Mouse (Mus musculus): ENCODE measurements around the gene Lsm4. TPM values are rescaled to one million over a fixed set of nuclear protein-coding genes. Genes with fewer than 3 reads are reported as not detected.

The Lsm4 gene
- polyA plus RNA-seq, 1 experiment, result 300 TPM

GRCm38 (mm10) chr8:70674716-70675115 lies 1.7 kb downstream of the Lsm4 start:
- Histone ChIP-seq H3ac (ENCODE audit: control insufficient read depth, insufficient read length, low read depth) (peak overlapping the region; percentile 10), H3K27me3 (ENCODE audit: control insufficient read depth, insufficient read depth, insufficient read length) (no peaks in the 10 kb centered on the region), H3K79me3 (ENCODE audit: low read depth) (peaks cover 19% of the 10 kb centered on the region), H3K4me3 (ENCODE audit: insufficient read depth, poor library complexity, severe bottlenecking) (no peak overlapping the region), H3K36me3 (ENCODE audit: control insufficient read depth, insufficient read depth) (peaks cover 28% of the 10 kb centered on the region), H3K79me2 (ENCODE audit: control insufficient read depth, insufficient read depth) (peaks cover 31% of the 10 kb centered on the region)
- no peak for TF ChIP-seq USF1 (IDR thresholded peaks at IDR 0.05; ENCODE audit: low read depth)
- no peak for TF ChIP-seq CTCF (IDR thresholded peaks at IDR 0.05; ENCODE audit: control insufficient read depth, insufficient read depth, insufficient read length)
- TF ChIP-seq FOSL1 (IDR thresholded peaks at IDR 0.05; ENCODE audit: insufficient read depth, low read length, poor library complexity, severe bottlenecking), result no peak
- TF ChIP-seq CEBPB (IDR thresholded peaks at IDR 0.05; ENCODE audit: low read depth), result no peak
- TF ChIP-seq MAX (IDR thresholded peaks at IDR 0.05), result no peak
- no peak for TF ChIP-seq MYOD1 (IDR thresholded peaks at IDR 0.05; ENCODE audit: control insufficient read depth, insufficient read length, low read depth)
- TF ChIP-seq MYOG (IDR thresholded peaks at IDR 0.05; ENCODE audit: control insufficient read depth, extremely low read depth, insufficient read length), result no peak

- Histone ChIP-seq H3ac (ENCODE audit: control insufficient read depth, insufficient read length, low read depth) (no peak overlapping the region), H3K36me3 (ENCODE audit: control insufficient read depth, insufficient read depth) (peaks cover 29% of the 10 kb centered on the region), H3K79me3 (ENCODE audit: low read depth) (peaks cover 19% of the 10 kb centered on the region), H3K27me3 (ENCODE audit: control insufficient read depth, insufficient read depth, insufficient read length) (no peaks in the 10 kb centered on the region), H3K79me2 (ENCODE audit: control insufficient read depth, insufficient read depth) (peaks cover 31% of the 10 kb centered on the region), H3K4me3 (ENCODE audit: insufficient read depth, poor library complexity, severe bottlenecking) (no peak overlapping the region)
- TF ChIP-seq CTCF (IDR thresholded peaks at IDR 0.05; ENCODE audit: control insufficient read depth, insufficient read depth, insufficient read length), result no peak
- no peak for TF ChIP-seq FOSL1 (IDR thresholded peaks at IDR 0.05; ENCODE audit: insufficient read depth, low read length, poor library complexity, severe bottlenecking)
- no peak for TF ChIP-seq MYOG (IDR thresholded peaks at IDR 0.05; ENCODE audit: control insufficient read depth, extremely low read depth, insufficient read length)
- TF ChIP-seq MAX (IDR thresholded peaks at IDR 0.05), result no peak
- no peak for TF ChIP-seq CEBPB (IDR thresholded peaks at IDR 0.05; ENCODE audit: low read depth)
- no peak for TF ChIP-seq MYOD1 (IDR thresholded peaks at IDR 0.05; ENCODE audit: control insufficient read depth, insufficient read length, low read depth)
- no peak for TF ChIP-seq USF1 (IDR thresholded peaks at IDR 0.05; ENCODE audit: low read depth)
These were observed 2.3 kb downstream of the Lsm4 start for GRCm38 (mm10) chr8:70675336-70675735.

GRCm38 (mm10) chr8:70677451-70678080 lies 4.5 kb downstream of the Lsm4 start:
- TF ChIP-seq MYOD1 (IDR thresholded peaks at IDR 0.05; ENCODE audit: control insufficient read depth, insufficient read length, low read depth) (no peak), CTCF (IDR thresholded peaks at IDR 0.05; ENCODE audit: control insufficient read depth, insufficient read depth, insufficient read length) (no peak), MYOG (IDR thresholded peaks at IDR 0.05; ENCODE audit: control insufficient read depth, extremely low read depth, insufficient read length) (no peak), MAX (IDR thresholded peaks at IDR 0.05) (no peak), CEBPB (IDR thresholded peaks at IDR 0.05; ENCODE audit: low read depth) (no peak), USF1 (IDR thresholded peaks at IDR 0.05; ENCODE audit: low read depth) (no peak)

DNA sequence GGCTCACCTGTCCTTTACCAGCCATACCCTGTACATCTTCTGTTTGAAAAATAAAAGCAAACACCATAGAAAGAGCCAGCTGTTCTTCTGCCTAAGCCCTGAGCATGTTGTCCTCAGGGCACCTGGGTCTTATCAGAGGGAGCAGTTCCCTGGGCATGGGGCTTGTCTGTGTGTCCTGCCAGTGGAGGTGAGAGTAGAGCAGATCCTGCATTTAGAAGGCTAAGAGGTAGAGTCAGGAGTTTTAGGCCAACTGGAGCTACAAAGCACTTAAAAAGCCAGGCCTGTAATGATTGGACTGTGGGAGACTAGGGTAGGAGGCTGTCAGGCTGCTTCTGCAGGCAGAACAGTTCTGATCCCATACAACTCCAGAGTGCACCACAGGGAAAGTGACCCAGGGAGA lies 5.6 kb downstream of the Lsm4 start:
- peaks cover 29% of the 10 kb centered on the region for H3K36me3 ChIP-seq (ENCODE audit: control insufficient read depth, insufficient read depth)
- H3K79me3 ChIP-seq (ENCODE audit: low read depth), result peaks cover 19% of the 10 kb centered on the region
- H3K27me3 ChIP-seq (ENCODE audit: control insufficient read depth, insufficient read depth, insufficient read length), result no peaks in the 10 kb centered on the region
- H3K4me3 ChIP-seq (ENCODE audit: insufficient read depth, poor library complexity, severe bottlenecking), result no peak overlapping the region
- peaks cover 30% of the 10 kb centered on the region for H3K79me2 ChIP-seq (ENCODE audit: control insufficient read depth, insufficient read depth)
- TF ChIP-seq MYOG (IDR thresholded peaks at IDR 0.05; ENCODE audit: control insufficient read depth, extremely low read depth, insufficient read length), result no peak
- no peak for TF ChIP-seq CTCF (IDR thresholded peaks at IDR 0.05; ENCODE audit: control insufficient read depth, insufficient read depth, insufficient read length)
- TF ChIP-seq CEBPB (IDR thresholded peaks at IDR 0.05; ENCODE audit: low read depth), result no peak
- no peak for TF ChIP-seq MAX (IDR thresholded peaks at IDR 0.05)
- H3ac ChIP-seq (ENCODE audit: control insufficient read depth, insufficient read length, low read depth), result no peak overlapping the region

More at GRCm38 (mm10) chr8:70677451-70678080, 4.5 kb downstream of the Lsm4 start:
- H3K79me3 ChIP-seq (ENCODE audit: low read depth), result peaks cover 19% of the 10 kb centered on the region
- H3K4me3 ChIP-seq (ENCODE audit: insufficient read depth, poor library complexity, severe bottlenecking), result no peak overlapping the region
- H3ac ChIP-seq (ENCODE audit: control insufficient read depth, insufficient read length, low read depth), result no peak overlapping the region
- H3K36me3 ChIP-seq (ENCODE audit: control insufficient read depth, insufficient read depth), result peaks cover 29% of the 10 kb centered on the region
- peaks cover 31% of the 10 kb centered on the region for H3K79me2 ChIP-seq (ENCODE audit: control insufficient read depth, insufficient read depth)
- H3K27me3 ChIP-seq (ENCODE audit: control insufficient read depth, insufficient read depth, insufficient read length), result no peaks in the 10 kb centered on the region

DNA sequence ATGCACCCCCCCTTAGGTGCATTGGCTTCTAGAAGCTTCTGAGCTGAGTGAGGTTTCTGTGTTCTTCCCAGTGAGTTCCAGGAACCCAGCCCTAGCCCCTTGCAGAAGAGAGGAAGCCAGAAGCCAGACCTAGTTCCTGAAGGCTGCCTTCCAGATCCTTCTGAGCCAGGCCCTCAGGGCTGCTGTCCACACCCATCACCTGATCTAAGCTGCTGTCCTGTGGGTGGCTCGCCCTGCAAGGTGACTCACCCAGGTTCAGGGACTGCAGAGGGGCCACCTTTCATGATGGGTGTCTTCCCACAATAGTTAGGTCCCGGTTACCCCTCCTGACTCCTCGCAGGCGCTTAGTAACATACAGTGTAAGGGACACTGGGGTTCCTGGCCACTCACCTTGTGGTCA lies 6.4 kb downstream of the Lsm4 start:
- H3K79me2 ChIP-seq (ENCODE audit: control insufficient read depth, insufficient read depth), result peaks cover 23% of the 10 kb centered on the region
- H3K4me3 ChIP-seq (ENCODE audit: insufficient read depth, poor library complexity, severe bottlenecking), result no peak overlapping the region
- no peak for TF ChIP-seq MYOD1 (IDR thresholded peaks at IDR 0.05; ENCODE audit: control insufficient read depth, insufficient read length, low read depth)
- H3K79me3 ChIP-seq (ENCODE audit: low read depth), result peaks cover 13% of the 10 kb centered on the region
- no peaks in the 10 kb centered on the region for H3K27me3 ChIP-seq (ENCODE audit: control insufficient read depth, insufficient read depth, insufficient read length)
- no peak overlapping the region for H3ac ChIP-seq (ENCODE audit: control insufficient read depth, insufficient read length, low read depth)
- peaks cover 26% of the 10 kb centered on the region for H3K36me3 ChIP-seq (ENCODE audit: control insufficient read depth, insufficient read depth)

DNA sequence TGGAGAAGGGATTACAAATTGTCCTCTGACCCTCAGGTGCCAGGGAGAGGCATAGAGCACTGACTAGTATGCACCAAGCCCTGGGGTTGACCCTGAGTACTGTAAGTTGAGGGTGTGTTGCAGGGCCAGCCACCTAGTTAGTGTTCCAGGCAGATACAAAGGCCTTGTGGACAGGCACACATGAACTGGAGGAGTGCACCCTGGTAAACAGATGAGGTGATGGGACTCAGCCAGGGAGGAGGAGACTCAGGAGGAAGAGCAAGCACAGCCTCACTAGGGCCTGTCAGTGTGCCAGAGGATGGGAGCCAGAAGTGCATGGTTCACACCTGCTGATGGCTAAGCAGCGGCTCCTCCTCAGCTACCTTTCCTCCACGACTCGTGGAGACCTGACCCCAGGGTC lies 7.0 kb downstream of the Lsm4 start:
- Histone ChIP-seq H3K79me3 (ENCODE audit: low read depth) (peaks cover 7% of the 10 kb centered on the region), H3K27me3 (ENCODE audit: control insufficient read depth, insufficient read depth, insufficient read length) (no peaks in the 10 kb centered on the region), H3ac (ENCODE audit: control insufficient read depth, insufficient read length, low read depth) (no peak overlapping the region), H3K79me2 (ENCODE audit: control insufficient read depth, insufficient read depth) (peaks cover 17% of the 10 kb centered on the region), H3K36me3 (ENCODE audit: control insufficient read depth, insufficient read depth) (peaks cover 26% of the 10 kb centered on the region), H3K4me3 (ENCODE audit: insufficient read depth, poor library complexity, severe bottlenecking) (no peak overlapping the region)
- TF ChIP-seq FOSL1 (IDR thresholded peaks at IDR 0.05; ENCODE audit: insufficient read depth, low read length, poor library complexity, severe bottlenecking) (no peak), MYOD1 (IDR thresholded peaks at IDR 0.05; ENCODE audit: control insufficient read depth, insufficient read length, low read depth) (no peak), USF1 (IDR thresholded peaks at IDR 0.05; ENCODE audit: low read depth) (no peak), CTCF (IDR thresholded peaks at IDR 0.05; ENCODE audit: control insufficient read depth, insufficient read depth, insufficient read length) (no peak), MYOG (IDR thresholded peaks at IDR 0.05; ENCODE audit: control insufficient read depth, extremely low read depth, insufficient read length) (no peak), CEBPB (IDR thresholded peaks at IDR 0.05; ENCODE audit: low read depth) (no peak), MAX (IDR thresholded peaks at IDR 0.05) (no peak)
